Mouse (Mus musculus): ENCODE data around the gene Nfkbil1. TPM values are rescaled to one million over a fixed set of nuclear protein-coding genes. Genes with fewer than 3 reads are reported as not detected.
A peak's percentile ranks its signal among the peaks of the same experiment; 100 is the strongest.

The Nfkbil1 gene
- polyA plus RNA-seq, 1 experiment = not detected

DNA sequence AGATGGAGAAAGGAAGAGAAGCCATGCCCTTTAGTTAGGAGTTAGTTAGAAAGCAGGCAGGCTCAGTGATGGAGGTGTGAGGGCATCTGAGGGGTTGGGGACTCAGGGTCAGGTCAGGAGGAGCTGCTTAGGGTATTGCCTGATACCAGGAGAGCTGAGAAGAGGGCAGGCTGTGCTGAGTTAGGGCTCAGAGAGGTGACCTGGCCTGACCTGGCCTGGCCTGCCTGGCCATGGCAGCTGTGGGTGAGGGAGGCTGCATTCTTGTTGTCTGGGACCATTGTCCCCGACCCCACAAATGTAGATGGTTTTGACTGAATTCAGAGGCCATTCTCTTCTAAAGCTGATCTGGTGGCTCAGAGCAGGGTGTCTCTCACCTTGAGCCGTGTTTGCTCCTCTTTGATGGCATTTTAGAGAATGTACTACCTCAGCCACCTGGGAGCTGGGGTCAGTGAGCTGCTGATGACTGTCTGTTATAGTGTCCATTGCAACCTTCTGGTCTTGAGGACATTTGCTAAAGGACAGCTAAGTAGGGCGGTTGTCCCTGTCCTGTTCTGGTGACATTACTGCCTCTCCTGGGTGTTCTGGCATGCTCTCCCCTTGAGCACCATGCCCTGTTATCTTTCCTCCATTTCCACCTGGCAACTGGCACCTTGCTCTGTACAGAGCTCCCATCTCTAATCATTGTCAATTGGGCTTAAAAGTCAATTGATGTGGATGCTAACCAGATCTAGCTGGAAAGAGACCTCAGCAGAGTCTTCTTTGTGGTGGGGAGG lies 14.9 kb upstream of the Nfkbil1 start:
- TF ChIP-seq CTCF (IDR thresholded peaks at IDR 0.05; ENCODE audit: insufficient read depth, low read depth, low read length) (no peak), POLR2A (IDR thresholded peaks at IDR 0.05; ENCODE audit: insufficient read depth, low read depth, low read length) (no peak)
- Histone ChIP-seq H3K4me1 (ENCODE audit: control insufficient read depth, insufficient read depth, low read length) (peaks cover 14% of the 10 kb centered on the region), H3K4me3 (ENCODE audit: insufficient read depth, low read depth, low read length) (no peak overlapping the region), H3K27ac (ENCODE audit: insufficient read depth, low read depth, low read length) (no peak overlapping the region)
- 87% methylated on average over 3 of the region's 3 CpGs for WGBS

DNA sequence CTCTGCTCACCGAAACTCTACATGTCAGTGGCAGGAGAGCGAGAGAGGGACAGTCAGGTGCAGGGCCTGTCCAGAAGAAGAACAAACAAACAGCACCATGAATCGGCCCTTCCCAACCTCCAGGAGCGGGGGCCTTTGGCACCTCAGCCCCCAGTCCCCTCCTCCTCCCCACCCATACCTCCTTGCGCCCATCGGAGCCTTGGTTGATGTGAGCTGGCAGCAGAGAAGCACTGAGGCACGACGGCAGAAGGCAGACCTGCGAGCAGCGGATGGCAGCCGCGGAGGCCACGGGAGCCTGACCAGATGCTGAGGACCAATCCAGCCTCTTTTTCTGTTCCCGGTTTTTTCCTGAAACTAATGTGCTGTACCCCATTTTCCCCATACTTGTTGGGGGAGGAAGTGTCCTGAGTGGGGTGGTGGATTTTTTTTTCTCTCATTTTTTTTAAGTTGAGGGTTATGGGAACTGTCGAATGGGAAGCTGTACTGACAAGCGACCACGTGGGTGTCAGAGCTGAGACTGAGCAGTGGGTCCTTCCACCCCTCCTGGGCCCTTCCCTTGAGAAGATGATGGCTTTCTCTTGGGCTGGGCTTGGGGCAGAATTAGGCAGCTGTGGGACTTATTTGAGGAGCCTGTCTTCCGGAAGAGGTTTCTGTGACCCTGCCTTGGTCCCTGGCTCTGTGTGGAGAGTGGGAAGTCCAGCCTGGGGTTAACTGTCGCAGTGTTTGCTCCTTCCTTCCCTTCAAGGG lies 14.0 kb upstream of the Nfkbil1 start:
- WGBS = 76% methylated on average over 19 of the region's 19 CpGs
- Histone ChIP-seq H3K27ac (ENCODE audit: insufficient read depth, low read depth, low read length) (no peak overlapping the region), H3K4me3 (ENCODE audit: insufficient read depth, low read depth, low read length) (no peak overlapping the region), H3K4me1 (ENCODE audit: control insufficient read depth, insufficient read depth, low read length) (peaks cover 17% of the 10 kb centered on the region)
- TF ChIP-seq CTCF (IDR thresholded peaks at IDR 0.05; ENCODE audit: insufficient read depth, low read depth, low read length) = no peak

DNA sequence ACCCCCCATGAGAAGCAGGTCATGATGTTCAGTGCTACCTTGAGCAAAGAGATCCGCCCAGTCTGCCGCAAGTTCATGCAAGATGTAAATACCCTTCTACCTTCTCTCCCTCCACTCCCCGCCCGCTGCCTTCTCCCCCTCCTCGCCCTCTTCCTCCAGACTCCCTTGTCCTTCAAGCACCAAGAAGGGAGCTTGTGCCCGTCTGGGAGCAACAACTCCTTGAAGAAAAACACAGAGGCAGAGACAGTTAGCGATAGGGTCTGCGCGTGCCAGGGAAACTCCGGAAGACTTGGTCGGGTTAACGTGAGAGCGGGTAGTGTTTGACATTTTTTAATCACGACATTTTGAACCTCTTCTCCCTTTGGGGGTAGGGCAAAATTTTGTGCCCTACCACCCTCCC lies 13.4 kb upstream of the Nfkbil1 start:
- 76% methylated on average over 14 of the region's 14 CpGs for WGBS
- TF ChIP-seq POLR2A (IDR thresholded peaks at IDR 0.05; ENCODE audit: insufficient read depth, low read depth, low read length) (no peak), CTCF (IDR thresholded peaks at IDR 0.05; ENCODE audit: insufficient read depth, low read depth, low read length) (no peak)

DNA sequence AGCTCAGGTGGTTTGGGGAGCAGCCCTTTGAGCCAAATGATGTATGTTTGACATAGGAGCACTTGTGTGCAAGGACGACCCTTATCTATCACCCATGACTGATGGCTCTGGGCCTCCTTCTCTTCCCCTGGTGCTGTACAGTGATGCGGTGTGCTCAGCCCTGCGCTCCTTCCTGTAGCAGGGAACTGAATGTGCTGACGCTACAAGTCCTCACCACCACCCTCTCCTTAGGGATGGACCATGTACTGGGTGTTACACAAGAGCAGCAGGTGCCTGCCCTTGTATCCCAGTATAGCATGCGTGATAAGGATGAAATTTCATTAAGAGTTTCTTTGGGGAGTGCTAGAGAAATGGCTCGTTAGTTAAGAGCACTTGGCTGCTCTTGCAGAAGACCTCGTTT lies 11.6 kb upstream of the Nfkbil1 start:
- no peak overlapping the region for H3K4me3 ChIP-seq (ENCODE audit: insufficient read depth, low read depth, low read length)
- no peak overlapping the region for H3K27ac ChIP-seq (ENCODE audit: insufficient read depth, low read depth, low read length)
- WGBS = 70% methylated on average over 7 of the region's 7 CpGs
- no peak for TF ChIP-seq POLR2A (IDR thresholded peaks at IDR 0.05; ENCODE audit: insufficient read depth, low read depth, low read length)
- no peak for TF ChIP-seq CTCF (IDR thresholded peaks at IDR 0.05; ENCODE audit: insufficient read depth, low read depth, low read length)
- H3K4me1 ChIP-seq (ENCODE audit: control insufficient read depth, insufficient read depth, low read length) = peaks cover 32% of the 10 kb centered on the region

More for the DNA sequence above, 13.4 kb upstream of the Nfkbil1 start:
- no peak overlapping the region for H3K4me3 ChIP-seq (ENCODE audit: insufficient read depth, low read depth, low read length)
- peaks cover 22% of the 10 kb centered on the region for H3K4me1 ChIP-seq (ENCODE audit: control insufficient read depth, insufficient read depth, low read length)
- H3K27ac ChIP-seq (ENCODE audit: insufficient read depth, low read depth, low read length) = no peak overlapping the region

DNA sequence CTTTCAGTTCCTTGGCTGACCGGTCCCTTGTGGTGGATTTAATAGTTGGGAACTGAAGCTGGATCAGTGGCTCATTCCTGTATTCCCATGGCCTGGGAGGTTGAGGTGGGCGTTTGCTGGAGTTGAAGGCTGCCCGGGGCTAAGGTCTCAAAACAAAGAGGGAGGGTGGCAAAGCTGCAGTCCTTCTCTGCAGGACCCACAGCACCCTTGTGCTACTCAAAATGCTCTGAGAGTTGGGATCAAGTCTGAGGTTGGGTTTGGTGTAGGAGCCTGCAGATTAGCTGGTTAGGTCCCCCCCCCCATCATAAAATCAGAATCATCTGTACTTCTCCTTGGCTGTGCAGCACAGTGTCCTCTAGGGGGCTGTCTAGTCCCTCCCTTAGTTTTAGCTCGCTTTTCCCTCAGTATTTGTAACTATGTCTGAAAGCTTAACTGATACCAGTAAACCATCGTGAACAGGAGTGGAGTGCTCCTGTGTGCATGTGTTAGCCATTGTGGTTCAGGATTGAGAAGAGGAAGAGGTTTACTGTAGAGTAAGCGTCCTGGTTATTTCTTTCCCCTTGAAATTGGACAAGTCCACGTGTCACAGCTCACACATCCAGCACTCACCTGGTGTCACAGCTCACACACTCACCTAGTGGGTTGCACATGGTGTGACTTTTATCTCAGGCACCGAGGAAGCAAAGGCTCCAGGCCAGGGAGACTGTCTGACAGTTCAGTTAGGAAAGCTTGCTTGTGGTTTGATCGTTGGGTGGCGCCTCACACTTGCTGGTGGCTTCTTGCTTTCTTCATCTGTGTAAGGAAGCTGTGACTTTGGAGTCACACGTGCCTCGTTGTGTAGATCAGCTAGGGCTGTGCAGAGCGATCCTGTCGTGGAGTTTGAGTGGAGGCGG lies 10.4 kb upstream of the Nfkbil1 start:
- Histone ChIP-seq H3K4me1 (ENCODE audit: control insufficient read depth, insufficient read depth, low read length) (peaks cover 30% of the 10 kb centered on the region), H3K4me3 (ENCODE audit: insufficient read depth, low read depth, low read length) (no peak overlapping the region), H3K27ac (ENCODE audit: insufficient read depth, low read depth, low read length) (no peak overlapping the region)
- 50% methylated on average over 15 of the region's 15 CpGs for WGBS
- TF ChIP-seq CTCF (IDR thresholded peaks at IDR 0.05; ENCODE audit: insufficient read depth, low read depth, low read length) = no peak
- no peak for TF ChIP-seq POLR2A (IDR thresholded peaks at IDR 0.05; ENCODE audit: insufficient read depth, low read depth, low read length)

DNA sequence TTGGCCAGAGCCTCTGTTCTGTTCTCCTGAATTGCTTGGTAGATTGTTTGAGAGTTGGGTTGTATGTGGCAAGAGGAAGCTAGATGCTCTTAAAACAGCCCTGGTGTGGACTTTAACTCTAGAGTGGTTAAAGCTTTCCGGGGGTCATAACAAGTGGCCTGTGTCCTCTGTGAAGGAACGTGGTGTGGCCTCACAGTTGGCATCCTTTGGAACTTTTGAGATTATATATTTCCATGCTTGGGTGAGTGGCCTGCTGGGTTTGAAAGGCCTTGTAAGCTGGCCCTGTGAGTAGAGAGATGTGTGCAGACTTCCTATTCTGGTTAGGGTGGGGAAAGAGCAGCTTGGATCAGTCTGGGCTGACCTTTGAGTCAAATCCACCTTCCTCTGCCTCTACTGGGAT lies 9.4 kb upstream of the Nfkbil1 start:
- Histone ChIP-seq H3K4me3 (ENCODE audit: insufficient read depth, low read depth, low read length) (no peak overlapping the region), H3K4me1 (ENCODE audit: control insufficient read depth, insufficient read depth, low read length) (peaks cover 32% of the 10 kb centered on the region), H3K27ac (ENCODE audit: insufficient read depth, low read depth, low read length) (no peak overlapping the region)
- 42% methylated on average over 2 of the region's 2 CpGs for WGBS
- TF ChIP-seq POLR2A (IDR thresholded peaks at IDR 0.05; ENCODE audit: insufficient read depth, low read depth, low read length) = no peak
- TF ChIP-seq CTCF (IDR thresholded peaks at IDR 0.05; ENCODE audit: insufficient read depth, low read depth, low read length) = no peak

DNA sequence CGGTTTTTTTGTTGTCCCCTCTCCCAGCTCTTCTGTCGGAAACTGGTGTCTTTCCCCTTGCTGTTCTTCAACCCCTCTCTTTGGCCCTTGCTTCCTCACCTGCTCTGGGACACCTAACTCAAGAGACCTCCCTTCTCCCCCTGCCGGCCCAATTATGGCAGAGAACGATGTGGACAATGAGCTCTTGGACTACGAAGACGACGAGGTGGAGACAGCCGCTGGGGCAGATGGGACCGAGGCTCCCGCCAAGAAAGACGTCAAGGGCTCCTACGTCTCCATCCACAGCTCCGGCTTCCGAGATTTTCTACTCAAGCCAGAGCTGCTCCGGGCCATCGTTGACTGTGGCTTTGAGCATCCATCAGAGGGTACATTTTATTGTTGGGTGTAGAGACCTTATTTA lies 7.5 kb upstream of the Nfkbil1 start:
- peaks cover 32% of the 10 kb centered on the region for H3K4me1 ChIP-seq (ENCODE audit: control insufficient read depth, insufficient read depth, low read length)
- TF ChIP-seq POLR2A (IDR thresholded peaks at IDR 0.05; ENCODE audit: insufficient read depth, low read depth, low read length) = no peak
- no peak for TF ChIP-seq CTCF (IDR thresholded peaks at IDR 0.05; ENCODE audit: insufficient read depth, low read depth, low read length)
- H3K4me3 ChIP-seq (ENCODE audit: insufficient read depth, low read depth, low read length) = peak overlapping the region; percentile 77
- H3K27ac ChIP-seq (ENCODE audit: insufficient read depth, low read depth, low read length) = peak overlapping the region; percentile 92; the same call in 1 of the 2 replicates
- WGBS = under 1% methylated on average over 16 of the region's 16 CpGs

DNA sequence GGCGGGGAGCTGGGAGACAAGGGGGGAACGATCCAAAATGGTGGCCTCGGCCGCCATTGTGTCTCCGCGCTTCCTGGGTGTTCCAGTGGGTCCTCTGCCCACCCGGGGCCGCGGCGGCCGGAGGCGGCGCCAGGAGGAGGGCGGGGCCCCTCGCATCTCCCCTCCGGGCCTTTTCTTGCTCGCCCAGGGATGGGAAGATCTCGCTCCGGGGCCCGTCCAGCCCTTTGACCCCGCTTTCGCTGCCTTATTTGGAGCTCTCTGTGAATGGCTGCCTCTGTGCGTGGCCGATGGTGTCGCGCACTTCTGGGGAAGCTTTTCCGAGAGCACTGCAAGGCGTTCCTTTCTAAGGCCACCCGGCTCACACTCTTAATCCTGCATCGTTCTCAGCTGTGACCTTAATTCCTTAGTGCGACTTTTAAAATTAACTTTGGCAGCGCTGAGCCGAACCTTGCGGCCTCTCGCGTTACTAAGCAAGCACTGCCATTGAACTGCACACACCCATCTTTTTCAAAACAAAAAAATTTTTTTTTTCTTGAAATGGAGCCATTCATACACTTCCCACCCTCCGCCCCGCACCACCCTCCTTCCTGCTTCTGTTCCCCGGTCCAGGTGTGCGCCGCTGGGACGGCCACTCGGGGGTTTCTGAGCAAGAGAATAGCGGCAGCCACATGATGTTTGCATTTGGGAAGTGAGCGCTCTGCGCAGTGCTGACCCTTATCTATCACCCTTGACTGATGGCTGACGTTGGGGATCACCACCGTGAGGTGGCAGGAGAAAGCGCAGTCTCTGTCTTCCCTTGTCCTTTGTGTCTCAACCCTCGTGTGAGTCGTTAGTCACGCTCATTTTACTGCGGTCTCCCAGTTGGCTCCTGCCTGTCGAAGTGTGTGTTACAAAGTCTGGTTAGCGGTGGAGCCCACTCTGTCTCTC lies 6.7 kb upstream of the Nfkbil1 start:
- H3K4me1 ChIP-seq (ENCODE audit: control insufficient read depth, insufficient read depth, low read length) = peaks cover 37% of the 10 kb centered on the region
- TF ChIP-seq POLR2A (IDR thresholded peaks at IDR 0.05; ENCODE audit: insufficient read depth, low read depth, low read length) (no peak), CTCF (IDR thresholded peaks at IDR 0.05; ENCODE audit: insufficient read depth, low read depth, low read length) (no peak)
- WGBS = under 1% methylated on average over 55 of the region's 55 CpGs

More for the DNA sequence above, 6.7 kb upstream of the Nfkbil1 start:
- Histone ChIP-seq H3K4me3 (ENCODE audit: insufficient read depth, low read depth, low read length) (peak overlapping the region; percentile 77), H3K27ac (ENCODE audit: insufficient read depth, low read depth, low read length) (peak overlapping the region; percentile 92)
